Mouse (Mus musculus): ENCODE results near the gene Syt9. TPM values are rescaled to one million over a fixed set of nuclear protein-coding genes. Genes with fewer than 3 reads are reported as not detected.

Gene Syt9
- polyA plus RNA-seq, 1 experiment from 2014 or later = 1.7 TPM

GRCm38 (mm10) chr7:107547872-107548271 lies 177.3 kb downstream of the Syt9 start:
- no peak for DNase-seq
- no peak for ATAC-seq (ENCODE audit: insufficient read depth)
- no peaks in the 10 kb centered on the region for H3K9me3 ChIP-seq (ENCODE audit: low read depth, low read length)
- H3K27me3 ChIP-seq (ENCODE audit: insufficient read depth, low read length) = no peaks in the 10 kb centered on the region
- no peak overlapping the region for H3K27ac ChIP-seq (ENCODE audit: low read depth)
- H3K4me1 ChIP-seq (ENCODE audit: insufficient read depth) = no peaks in the 10 kb centered on the region
- H3K4me2 ChIP-seq = no peak overlapping the region
- no peaks in the 10 kb centered on the region for H3K36me3 ChIP-seq (ENCODE audit: insufficient read depth)
- H3K4me3 ChIP-seq (ENCODE audit: low read depth, low read length) = no peak overlapping the region
- no peak for TF ChIP-seq CTCF (IDR thresholded peaks at IDR 0.05; ENCODE audit: low read depth)
- WGBS = 90% methylated on average over 3 of the region's 3 CpGs
- no peak overlapping the region for H3K9ac ChIP-seq

GRCm38 (mm10) chr7:107553461-107553860 lies 182.9 kb downstream of the Syt9 start:
- no peaks in the 10 kb centered on the region for H3K36me3 ChIP-seq (ENCODE audit: insufficient read depth)
- H3K27ac ChIP-seq (ENCODE audit: low read depth) = no peak overlapping the region
- whole genome bisulfite sequencing = 48% methylated on average over 1 of the region's 1 CpGs
- no peak for TF ChIP-seq CTCF (IDR thresholded peaks at IDR 0.05; ENCODE audit: low read depth)
- H3K27me3 ChIP-seq (ENCODE audit: insufficient read depth, low read length) = no peaks in the 10 kb centered on the region
- no peak overlapping the region for H3K9ac ChIP-seq
- H3K4me2 ChIP-seq = no peak overlapping the region
- H3K4me3 ChIP-seq (ENCODE audit: low read depth, low read length) = no peak overlapping the region
- DNase-seq = no peak
- ATAC-seq (ENCODE audit: insufficient read depth) = no peak
- H3K4me1 ChIP-seq (ENCODE audit: insufficient read depth) = no peaks in the 10 kb centered on the region
- H3K9me3 ChIP-seq (ENCODE audit: low read depth, low read length) = no peaks in the 10 kb centered on the region

GRCm38 (mm10) chr7:107555906-107556305 lies 185.4 kb downstream of the Syt9 start:
- 87% methylated on average over 3 of the region's 3 CpGs for WGBS
- Histone ChIP-seq H3K36me3 (ENCODE audit: insufficient read depth) (no peaks in the 10 kb centered on the region), H3K4me2 (no peak overlapping the region), H3K4me1 (ENCODE audit: insufficient read depth) (no peaks in the 10 kb centered on the region), H3K27me3 (ENCODE audit: insufficient read depth, low read length) (no peaks in the 10 kb centered on the region), H3K27ac (ENCODE audit: low read depth) (no peak overlapping the region), H3K4me3 (ENCODE audit: low read depth, low read length) (no peak overlapping the region), H3K9ac (no peak overlapping the region), H3K9me3 (ENCODE audit: low read depth, low read length) (no peaks in the 10 kb centered on the region)
- ATAC-seq (ENCODE audit: insufficient read depth) = no peak
- DNase-seq = peak; percentile 18
- peak; percentile 49 for TF ChIP-seq CTCF (IDR thresholded peaks at IDR 0.05; ENCODE audit: low read depth)

GRCm38 (mm10) chr7:107560675-107561074 lies 190.1 kb downstream of the Syt9 start:
- no peak overlapping the region for H3K27ac ChIP-seq (ENCODE audit: low read depth)
- H3K27me3 ChIP-seq (ENCODE audit: insufficient read depth, low read length) = no peaks in the 10 kb centered on the region
- no peaks in the 10 kb centered on the region for H3K36me3 ChIP-seq (ENCODE audit: insufficient read depth)
- no peak overlapping the region for H3K4me2 ChIP-seq
- H3K4me3 ChIP-seq (ENCODE audit: low read depth, low read length) = no peak overlapping the region
- no peak overlapping the region for H3K9ac ChIP-seq
- DNase-seq = no peak
- no peak; the same call in 1 of the 2 replicates for ATAC-seq (ENCODE audit: insufficient read depth)
- WGBS = 53% methylated on average over 2 of the region's 2 CpGs
- no peak for TF ChIP-seq CTCF (IDR thresholded peaks at IDR 0.05; ENCODE audit: low read depth)
- no peaks in the 10 kb centered on the region for H3K9me3 ChIP-seq (ENCODE audit: low read depth, low read length)
- H3K4me1 ChIP-seq (ENCODE audit: insufficient read depth) = no peaks in the 10 kb centered on the region

GRCm38 (mm10) chr7:107561584-107561983 lies 191.1 kb downstream of the Syt9 start:
- 73% methylated on average over 3 of the region's 3 CpGs for WGBS
- no peak for ATAC-seq (ENCODE audit: insufficient read depth)
- H3K4me3 ChIP-seq (ENCODE audit: low read depth, low read length) = no peak overlapping the region
- H3K27ac ChIP-seq (ENCODE audit: low read depth) = no peak overlapping the region
- no peak for TF ChIP-seq CTCF (IDR thresholded peaks at IDR 0.05; ENCODE audit: low read depth)
- H3K36me3 ChIP-seq (ENCODE audit: insufficient read depth) = no peaks in the 10 kb centered on the region
- no peaks in the 10 kb centered on the region for H3K9me3 ChIP-seq (ENCODE audit: low read depth, low read length)
- no peaks in the 10 kb centered on the region for H3K27me3 ChIP-seq (ENCODE audit: insufficient read depth, low read length)
- DNase-seq = no peak
- H3K4me2 ChIP-seq = no peak overlapping the region
- H3K9ac ChIP-seq = no peak overlapping the region
- H3K4me1 ChIP-seq (ENCODE audit: insufficient read depth) = peaks cover 1% of the 10 kb centered on the region; the same call in 1 of the 2 replicates

GRCm38 (mm10) chr7:107563727-107564126 lies 193.2 kb downstream of the Syt9 start:
- TF ChIP-seq CTCF (IDR thresholded peaks at IDR 0.05; ENCODE audit: low read depth) = no peak
- Histone ChIP-seq H3K4me1 (ENCODE audit: insufficient read depth) (peaks cover 6% of the 10 kb centered on the region; the same call in 1 of the 2 replicates), H3K36me3 (ENCODE audit: insufficient read depth) (no peaks in the 10 kb centered on the region), H3K9me3 (ENCODE audit: low read depth, low read length) (no peaks in the 10 kb centered on the region), H3K27me3 (ENCODE audit: insufficient read depth, low read length) (no peaks in the 10 kb centered on the region), H3K27ac (ENCODE audit: low read depth) (no peak overlapping the region), H3K4me3 (ENCODE audit: low read depth, low read length) (no peak overlapping the region), H3K4me2 (no peak overlapping the region), H3K9ac (no peak overlapping the region)
- ATAC-seq (ENCODE audit: insufficient read depth) (no peak), DNase-seq (no peak)
- 47% methylated on average over 2 of the region's 2 CpGs for WGBS

- H3K36me3 ChIP-seq (ENCODE audit: insufficient read depth) = peaks cover 7% of the 10 kb centered on the region
- H3K27me3 ChIP-seq (ENCODE audit: insufficient read depth, low read length) = no peaks in the 10 kb centered on the region
- H3K4me3 ChIP-seq (ENCODE audit: low read depth, low read length) = peak within 1 kb of the TSS; percentile 45
- peak within 1 kb of the TSS; percentile 56 for H3K9ac ChIP-seq
- DNase-seq = peak; percentile 88
- H3K9me3 ChIP-seq (ENCODE audit: low read depth, low read length) = no peaks in the 10 kb centered on the region
- H3K27ac ChIP-seq (ENCODE audit: low read depth) = peak within 1 kb of the TSS; percentile 90
- 12% methylated on average over 7 of the region's 7 CpGs for WGBS
- no peak for TF ChIP-seq CTCF (IDR thresholded peaks at IDR 0.05; ENCODE audit: low read depth)
- peak; percentile 97 for ATAC-seq (ENCODE audit: insufficient read depth)
- H3K4me2 ChIP-seq = peak within 1 kb of the TSS; percentile 63
- peaks cover 6% of the 10 kb centered on the region for H3K4me1 ChIP-seq (ENCODE audit: insufficient read depth)
Observed at GRCm38 (mm10) chr7:107567261-107567671, 196.7 kb downstream of the Syt9 start, which contains the start of gene Olfml1. TSS of gene Olfml1 (plus strand) at chr7:107567446.
